Mouse (Mus musculus) hindbrain, embryonic 16.5 days (tissue): ENCODE results near the gene Dhx32. TPM values are rescaled to one million over a fixed set of nuclear protein-coding genes. Genes with fewer than 3 reads are reported as not detected.

ENCODE experiments used
- ATAC-seq: fragments of 200-750 bp; cut with Nextera tagmentation; 2 replicates; pipeline ENCODE4 v1.8.0; 2017; ENCODE audit warnings: moderate TSS enrichment, moderate library complexity
- H3K27ac ChIP-seq: fragments of 300-500 bp; sonication (generic); 2 replicates; pipeline ENCODE4 v1.5.1; 2014; ENCODE audit warnings: low read depth, mild to moderate bottlenecking, control low read depth, low read length, moderate library complexity
- H3K27me3 ChIP-seq: fragments of 300-500 bp; sonication (generic); replicated peaks from 2 replicates; pipeline ENCODE4 v1.6.1; 2014; ENCODE audit warnings: low read length; ENCODE audit not compliant: control insufficient read depth, insufficient read depth
- H3K36me3 ChIP-seq: fragments of 300-500 bp; sonication (generic); 2 replicates; pipeline ENCODE4 v1.6.1; 2014; ENCODE audit warnings: mild to moderate bottlenecking, low read length, moderate library complexity, mixed read lengths; ENCODE audit not compliant: control insufficient read depth, insufficient read depth
- H3K4me1 ChIP-seq: fragments of 300-500 bp; sonication (generic); 2 replicates; pipeline ENCODE4 v1.6.1; 2014; ENCODE audit warnings: low read depth, low read length; ENCODE audit not compliant: control insufficient read depth, insufficient read depth
- H3K4me2 ChIP-seq: fragments of 300-500 bp; sonication (generic); 2 replicates; pipeline ENCODE4 v1.6.1; 2014; ENCODE audit warnings: mild to moderate bottlenecking, low read length, control low read depth, moderate library complexity
- H3K4me3 ChIP-seq: fragments of 300-500 bp; sonication (generic); 2 replicates; pipeline ENCODE4 v1.5.1; 2014; ENCODE audit warnings: mild to moderate bottlenecking, low read length, control low read depth, moderate library complexity
- H3K9ac ChIP-seq: fragments of 300-500 bp; sonication (generic); 2 replicates; pipeline ENCODE4 v1.6.1; 2014; ENCODE audit warnings: low read depth, mild to moderate bottlenecking, control low read depth, low read length, moderate library complexity
- H3K9me3 ChIP-seq: fragments of 300-500 bp; sonication (generic); 2 replicates; pipeline ENCODE4 v1.6.1; 2014; ENCODE audit warnings: mild to moderate bottlenecking, low read length, moderate library complexity; ENCODE audit not compliant: control insufficient read depth
- WGBS: fragments of 180-500 bp; shearing (Covaris S2); extraction: QIAGEN DNeasy Blood & Tissue Kit; methylation state at CpG from one replicate; pipeline ENCODE4 v1.1.7; 2014; 5-methylcytosine and 5-hydroxymethylcytosine counted together
- polyA plus RNA-seq: library from polyadenylated mRNA; unstranded; fragments of >200 nt; fragmentation: Nextera tagmentation; extraction: Ambion mirVana; gene quantifications from 2 replicates; pipeline ENCODE4 v1.2.1, GENCODE M21; 2015

The Dhx32 gene
- polyA plus RNA-seq, 1 experiment from 2014 or later = 43.8 TPM

DNA sequence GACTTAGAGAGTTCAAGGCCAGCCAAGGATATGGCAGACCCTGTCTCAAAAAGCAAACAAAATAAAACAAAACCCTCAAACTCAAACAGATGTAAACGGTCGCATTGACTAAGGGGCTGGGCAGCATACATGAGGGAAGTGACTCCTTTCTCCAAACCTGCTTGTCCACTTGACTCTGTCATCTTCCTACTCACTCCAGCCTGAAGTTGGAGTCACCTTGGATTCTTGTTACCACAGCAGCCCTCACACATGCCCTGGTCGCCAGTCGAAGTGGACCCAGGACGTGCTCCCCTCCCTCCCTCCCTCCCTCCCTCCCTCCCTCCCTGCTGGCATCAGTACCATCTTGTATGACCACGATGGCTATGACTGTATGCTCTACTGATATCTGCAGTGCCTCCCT lies 943 bp downstream of the Dhx32 start:
- Histone ChIP-seq H3K27ac (no peak overlapping the region), H3K4me1 (no peaks in the 10 kb centered on the region; the same call in none of the 2 replicates), H3K9me3 (no peaks in the 10 kb centered on the region), H3K9ac (no peak overlapping the region), H3K36me3 (no peaks in the 10 kb centered on the region), H3K27me3 (no peaks in the 10 kb centered on the region), H3K4me2 (no peak overlapping the region), H3K4me3 (no peak overlapping the region)
- ATAC-seq = no peak
- WGBS = 78% methylated on average over 6 of the region's 6 CpGs

- peaks cover 20% of the 10 kb centered on the region for H3K4me1 ChIP-seq
Measured at GRCm38 (mm10) chr7:133776626-133776996, 5.9 kb downstream of the Dhx32 start, which contains the start of gene Fank1. Fank1 (plus strand) TSS chr7:133776861.

DNA sequence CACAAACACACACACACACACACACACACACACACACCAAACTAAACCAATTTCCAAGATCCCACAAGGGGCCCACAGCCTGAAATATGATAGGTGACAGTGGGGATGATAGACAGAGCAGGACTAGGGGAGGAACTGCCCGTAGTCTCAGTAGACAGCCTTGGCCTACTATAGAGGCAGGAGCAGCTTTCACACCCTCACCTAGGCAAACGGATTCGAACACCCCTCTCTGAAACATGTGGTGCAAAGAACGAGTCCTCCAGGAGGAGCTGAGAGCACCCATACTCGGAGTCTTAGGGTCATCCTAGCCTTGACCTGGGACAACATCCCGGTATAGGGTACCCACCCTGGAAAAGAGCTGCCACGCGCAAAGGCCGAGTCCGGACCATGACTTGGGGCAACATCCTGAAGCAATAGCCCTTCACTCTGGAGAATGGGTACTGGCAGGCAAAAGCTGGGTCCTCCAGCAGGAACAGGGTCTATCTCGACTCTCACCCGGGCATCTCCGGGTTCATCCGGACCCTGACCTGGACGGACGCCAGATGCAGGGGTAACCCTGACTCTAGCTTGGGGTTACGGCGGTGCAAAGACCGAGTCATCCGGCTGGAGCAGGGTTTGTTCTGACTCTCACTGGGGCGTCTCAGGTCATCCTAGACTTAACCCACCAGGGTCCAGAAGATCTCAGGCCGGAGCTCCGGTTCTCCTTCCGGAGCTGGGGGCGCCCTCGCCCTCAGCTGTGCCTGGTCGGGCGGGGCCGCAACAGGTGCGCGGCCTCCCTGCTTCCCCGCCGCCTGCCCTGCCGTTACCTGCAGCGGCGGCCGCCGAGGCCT lies 6.5 kb downstream of the Dhx32 start:
- Histone ChIP-seq H3K9me3 (no peaks in the 10 kb centered on the region), H3K4me1 (peaks cover 20% of the 10 kb centered on the region), H3K9ac (peak overlapping the region; percentile 84), H3K36me3 (no peaks in the 10 kb centered on the region), H3K27me3 (no peaks in the 10 kb centered on the region), H3K27ac (0 out of 2 replicates have a peak overlapping the region, but pooled peaks have one; percentile 16), H3K4me3 (peak overlapping the region; percentile 89), H3K4me2 (peak overlapping the region; percentile 91)
- peak; percentile 29; the same call in 1 of the 2 replicates for ATAC-seq
- 3% methylated on average over 37 of the region's 38 CpGs for WGBS

More at GRCm38 (mm10) chr7:133776626-133776996, 5.9 kb downstream of the Dhx32 start, which contains the start of gene Fank1:
- H3K36me3 ChIP-seq = no peaks in the 10 kb centered on the region
- under 1% methylated on average over 35 of the region's 45 CpGs for WGBS
- H3K9me3 ChIP-seq = no peaks in the 10 kb centered on the region
- H3K4me3 ChIP-seq = peak within 1 kb of the TSS; percentile 89
- H3K27me3 ChIP-seq = no peaks in the 10 kb centered on the region
- ATAC-seq = peak; percentile 93
- H3K9ac ChIP-seq = peak within 1 kb of the TSS; percentile 84
- H3K4me2 ChIP-seq = peak within 1 kb of the TSS; percentile 91
- 0 out of 2 replicates have a peak within 1 kb of the TSS, but pooled peaks have one; percentile 16 for H3K27ac ChIP-seq

GRCm38 (mm10) chr7:133775179-133775578 lies 7.3 kb downstream of the Dhx32 start:
- H3K36me3 ChIP-seq = no peaks in the 10 kb centered on the region
- peak overlapping the region; percentile 89 for H3K4me3 ChIP-seq
- H3K4me2 ChIP-seq = peak overlapping the region; percentile 91
- no peak overlapping the region for H3K27ac ChIP-seq
- H3K4me1 ChIP-seq = peaks cover 20% of the 10 kb centered on the region
- no peaks in the 10 kb centered on the region for H3K9me3 ChIP-seq
- H3K27me3 ChIP-seq = no peaks in the 10 kb centered on the region
- WGBS = 40% methylated on average over 5 of the region's 5 CpGs
- no peak for ATAC-seq
- H3K9ac ChIP-seq = no peak overlapping the region

GRCm38 (mm10) chr7:133768517-133768916 lies 14.0 kb downstream of the Dhx32 start:
- no peaks in the 10 kb centered on the region for H3K36me3 ChIP-seq
- H3K9ac ChIP-seq = no peak overlapping the region
- H3K9me3 ChIP-seq = no peaks in the 10 kb centered on the region
- H3K4me3 ChIP-seq = no peak overlapping the region
- no peak for ATAC-seq
- no peak overlapping the region for H3K4me2 ChIP-seq
- H3K4me1 ChIP-seq = peaks cover 13% of the 10 kb centered on the region
- H3K27me3 ChIP-seq = no peaks in the 10 kb centered on the region
- WGBS = 63% methylated on average over 5 of the region's 5 CpGs
- no peak overlapping the region; the same call in 1 of the 2 replicates for H3K27ac ChIP-seq

DNA sequence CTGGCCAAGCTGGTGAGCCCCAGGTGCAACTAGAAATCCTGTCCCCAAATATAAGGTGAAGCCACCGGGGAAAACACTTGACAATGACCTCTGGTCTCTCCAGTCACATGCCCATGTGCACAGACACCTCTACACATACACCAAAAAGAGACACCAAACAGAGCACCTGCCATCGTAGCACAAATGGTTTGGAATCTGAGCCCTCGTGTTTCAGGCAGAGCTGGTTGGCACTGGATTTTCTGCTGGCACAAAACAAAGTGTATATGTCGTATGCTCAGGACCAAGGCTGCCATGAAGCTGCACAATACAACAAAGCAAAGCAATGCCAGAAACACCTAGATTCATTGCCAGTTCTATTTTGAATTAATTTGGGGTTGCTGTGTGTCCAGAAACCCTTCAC lies 14.5 kb downstream of the Dhx32 start:
- ATAC-seq = no peak
- no peaks in the 10 kb centered on the region for H3K27me3 ChIP-seq
- no peaks in the 10 kb centered on the region for H3K36me3 ChIP-seq
- H3K4me1 ChIP-seq = peaks cover 13% of the 10 kb centered on the region
- H3K4me3 ChIP-seq = no peak overlapping the region
- no peak overlapping the region for H3K4me2 ChIP-seq
- H3K27ac ChIP-seq = no peak overlapping the region
- no peak overlapping the region for H3K9ac ChIP-seq
- H3K9me3 ChIP-seq = no peaks in the 10 kb centered on the region
- 68% methylated on average over 4 of the region's 4 CpGs for WGBS

GRCm38 (mm10) chr7:133765849-133766243 lies 16.7 kb downstream of the Dhx32 start:
- Histone ChIP-seq H3K9me3 (no peaks in the 10 kb centered on the region), H3K4me3 (no peak overlapping the region), H3K9ac (peak overlapping the region; percentile 32; the same call in 1 of the 2 replicates), H3K27me3 (no peaks in the 10 kb centered on the region), H3K36me3 (no peaks in the 10 kb centered on the region), H3K4me2 (peak overlapping the region; percentile 7; the same call in 1 of the 2 replicates), H3K27ac (peak overlapping the region; percentile 74), H3K4me1 (peaks cover 13% of the 10 kb centered on the region)
- 53% methylated on average over 13 of the region's 13 CpGs for WGBS
- ATAC-seq = peak; percentile 92

DNA sequence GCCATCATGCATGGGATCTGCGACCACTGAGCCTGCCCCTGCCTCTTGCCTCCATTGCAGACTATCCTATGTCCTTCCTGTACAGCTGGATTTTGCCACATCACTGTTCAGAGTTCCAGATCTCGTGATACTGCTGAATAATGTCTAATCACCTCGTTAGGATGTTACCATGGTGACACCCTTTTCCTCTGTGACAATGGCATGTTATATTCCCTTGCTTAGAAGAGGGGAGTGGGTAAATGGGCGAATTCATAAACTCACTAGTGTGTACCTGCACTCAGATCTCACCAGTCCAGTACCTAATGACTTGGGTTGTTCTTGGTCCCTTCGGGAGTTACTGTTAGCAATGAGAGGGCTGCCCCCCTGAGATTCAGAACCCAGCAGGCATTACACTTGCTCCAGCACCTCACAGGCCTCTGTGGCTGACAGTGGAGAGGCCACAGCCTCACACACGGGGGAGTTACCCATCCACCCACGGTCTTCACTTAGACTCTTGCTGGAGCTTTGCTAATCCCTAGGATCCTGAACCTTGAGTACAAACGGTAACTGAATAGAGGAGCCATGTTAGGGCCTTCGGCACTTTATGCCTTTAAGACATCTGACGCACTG lies 17.2 kb downstream of the Dhx32 start:
- peak; percentile 51 for ATAC-seq
- 57% methylated on average over 10 of the region's 10 CpGs for WGBS

DNA sequence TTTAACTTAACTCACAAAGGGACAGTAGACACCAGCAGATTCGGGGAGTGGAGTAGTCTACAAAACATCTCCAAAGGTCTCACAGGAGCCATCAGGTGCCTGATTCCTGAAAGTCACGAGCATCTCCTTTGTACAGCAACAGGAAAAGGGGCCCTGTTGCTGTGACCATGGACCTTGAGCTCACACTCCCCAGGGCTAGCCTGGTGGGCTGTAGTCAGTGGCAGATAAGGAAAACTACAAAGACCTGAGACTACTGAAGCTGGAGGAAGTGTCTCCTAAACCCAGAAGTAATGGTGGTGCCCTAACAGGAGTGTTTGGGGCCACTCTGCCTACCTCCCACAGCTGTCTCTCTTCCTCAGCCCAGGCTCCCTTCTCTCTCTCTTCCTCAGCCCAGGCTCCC lies 18.1 kb downstream of the Dhx32 start:
- WGBS = 70% methylated on average over 2 of the region's 2 CpGs
- Histone ChIP-seq H3K4me3 (no peak overlapping the region), H3K27me3 (no peaks in the 10 kb centered on the region), H3K9me3 (no peaks in the 10 kb centered on the region), H3K4me1 (peaks cover 22% of the 10 kb centered on the region), H3K9ac (no peak overlapping the region), H3K4me2 (no peak overlapping the region), H3K27ac (peak overlapping the region; percentile 54; the same call in 1 of the 2 replicates), H3K36me3 (no peaks in the 10 kb centered on the region)
- ATAC-seq = no peak

More for the DNA sequence above, 17.2 kb downstream of the Dhx32 start:
- Histone ChIP-seq H3K4me3 (no peak overlapping the region), H3K4me1 (peaks cover 13% of the 10 kb centered on the region), H3K27ac (peak overlapping the region; percentile 74), H3K9ac (peak overlapping the region; percentile 32; the same call in 1 of the 2 replicates), H3K36me3 (no peaks in the 10 kb centered on the region), H3K9me3 (no peaks in the 10 kb centered on the region), H3K27me3 (no peaks in the 10 kb centered on the region), H3K4me2 (peak overlapping the region; percentile 7; the same call in 1 of the 2 replicates)
